7 mouse cellular contexts compared by ENCODE assay signal in the genomic region with DNA sequence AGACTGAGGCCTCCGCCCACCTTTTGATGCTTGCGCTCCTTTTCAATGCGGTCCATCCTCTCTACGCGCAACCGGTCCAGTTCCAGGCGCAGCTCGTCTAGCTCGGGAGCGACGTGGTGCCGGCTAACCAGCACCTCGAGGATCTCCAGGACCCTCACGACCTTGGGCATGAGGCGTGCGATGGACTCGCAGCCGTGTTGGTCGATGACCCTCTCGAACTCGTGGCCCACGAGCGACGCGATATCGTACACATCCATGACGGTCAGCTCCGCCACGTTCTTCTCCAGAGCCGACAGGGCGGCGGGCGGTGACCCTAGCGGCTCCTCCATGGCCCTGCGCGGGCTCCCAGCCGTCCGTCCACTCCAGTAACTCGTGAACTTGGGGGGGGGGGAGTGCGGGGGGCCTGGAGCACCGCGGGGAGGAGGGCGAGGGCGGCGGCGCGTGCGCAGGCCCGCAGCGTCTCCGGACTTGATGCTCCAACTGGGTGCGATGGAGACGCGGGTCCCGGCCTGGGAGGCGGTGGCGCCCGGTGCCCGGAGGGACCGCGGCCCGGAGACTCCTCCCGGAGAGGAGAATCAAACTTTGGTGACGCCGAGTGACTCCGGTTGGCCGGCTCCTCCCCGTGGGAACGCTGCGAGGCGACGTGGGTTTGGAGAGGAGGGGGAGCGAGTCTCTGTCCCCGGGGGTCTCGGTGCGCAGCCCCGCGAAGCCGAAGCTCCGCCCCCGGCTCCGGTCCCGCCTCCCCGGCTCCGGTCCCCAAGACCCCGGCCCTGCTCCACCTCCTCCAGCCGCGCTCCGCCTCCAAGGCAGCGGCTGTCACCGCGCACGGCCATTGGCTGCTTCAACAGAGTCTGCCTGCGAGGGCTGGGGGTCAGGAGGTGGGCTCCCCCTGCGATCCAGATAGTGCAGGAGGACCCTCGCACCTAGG. TPM values are rescaled to one million over a fixed set of nuclear protein-coding genes. Genes with fewer than 3 reads are reported as not detected.
DNase-seq lines count a peak whose midpoint lies in the region; ATAC-seq lines count a peak whose summit lies in the region.

A gene (minus strand): TSS at position 737 of the 928 bp plus-strand sequence.

- H3K36me3 ChIP-seq in intestine, embryonic 16.5 days (ENCODE audit: control insufficient read depth, insufficient read depth, low read length): no peaks in the 10 kb centered on the region
- H3K36me3 ChIP-seq in limb, embryonic 10.5 days: peaks cover 16% of the 10 kb centered on the region
- no peaks in the 10 kb centered on the region for H3K36me3 ChIP-seq in midbrain, embryonic 11.5 days (ENCODE audit: control insufficient read depth, insufficient read depth, low read length)

- no peaks in the 10 kb centered on the region for H3K27me3 ChIP-seq in intestine, embryonic 16.5 days (replicated peaks; ENCODE audit: control insufficient read depth, insufficient read depth, low read length)
- no peaks in the 10 kb centered on the region for H3K27me3 ChIP-seq in limb, embryonic 10.5 days (ENCODE audit: low read depth, poor library complexity, severe bottlenecking)
- no peaks in the 10 kb centered on the region for H3K27me3 ChIP-seq in midbrain, embryonic 11.5 days (ENCODE audit: control insufficient read depth, insufficient read depth, low read length)

- ATAC-seq in intestine, embryonic 16.5 days: peak; percentile 84
- peak; percentile 95 for ATAC-seq in midbrain, embryonic 11.5 days (ENCODE audit: low FRiP score)

- peak within 1 kb of the TSS; percentile 85 for H3K4me2 ChIP-seq in intestine, embryonic 16.5 days (ENCODE audit: low read depth, low read length)
- peak within 1 kb of the TSS; percentile 61 for H3K4me2 ChIP-seq in midbrain, embryonic 11.5 days

- H3K4me1 ChIP-seq in intestine, embryonic 16.5 days (ENCODE audit: control insufficient read depth, insufficient read depth, low read length): peaks cover 15% of the 10 kb centered on the region
- peaks cover 42% of the 10 kb centered on the region for H3K4me1 ChIP-seq in limb, embryonic 10.5 days
- peaks cover 26% of the 10 kb centered on the region for H3K4me1 ChIP-seq in midbrain, embryonic 11.5 days (ENCODE audit: control insufficient read depth, insufficient read depth, low read length)

- H3K4me3 ChIP-seq in intestine, embryonic 16.5 days (ENCODE audit: low read length): peak within 1 kb of the TSS; percentile 79
- peak within 1 kb of the TSS; percentile 76 for H3K4me3 ChIP-seq in limb, embryonic 10.5 days
- peak within 1 kb of the TSS; percentile 71 for H3K4me3 ChIP-seq in midbrain, embryonic 11.5 days (ENCODE audit: low read depth, low read length)

- peak within 1 kb of the TSS; percentile 83 for H3K27ac ChIP-seq in intestine, embryonic 16.5 days (ENCODE audit: low read length)
- peak within 1 kb of the TSS; percentile 92 for H3K27ac ChIP-seq in limb, embryonic 10.5 days
- peak within 1 kb of the TSS; percentile 57 for H3K27ac ChIP-seq in midbrain, embryonic 11.5 days (ENCODE audit: low read depth, low read length)

- H3K9ac ChIP-seq in intestine, embryonic 16.5 days (ENCODE audit: low read depth, low read length): peak within 1 kb of the TSS; percentile 82
- peak within 1 kb of the TSS; percentile 74 for H3K9ac ChIP-seq in midbrain, embryonic 11.5 days (ENCODE audit: low read length)

- under 1% methylated on average over 71 of the region's 96 CpGs for WGBS in intestine, embryonic 16.5 days
- under 1% methylated on average over 96 of the region's 96 CpGs for WGBS in limb, embryonic 10.5 days
- WGBS in midbrain, embryonic 11.5 days: under 1% methylated on average over 82 of the region's 96 CpGs

- peak; percentile 91 for DNase-seq in adrenal gland, adult 2 months
- peak; percentile 93 for DNase-seq in embryo, embryonic 10.5 days (ENCODE audit: low spot score)
- no peak for DNase-seq in gonadal fat pad, adult 2 months (ENCODE audit: low read depth)
- peak; percentile 93 for DNase-seq in limb, embryonic 10.5 days (ENCODE audit: low spot score)
- DNase-seq in midbrain, embryonic 11.5 days (ENCODE audit: low spot score, missing footprints): peak; percentile 99
- DNase-seq in spleen, postnatal 10 days (ENCODE audit: low spot score in 2 of 2): peak; percentile 47 to 66

- H3K9me3 ChIP-seq in intestine, embryonic 16.5 days (ENCODE audit: control insufficient read depth, low read length): no peaks in the 10 kb centered on the region
- no peaks in the 10 kb centered on the region for H3K9me3 ChIP-seq in limb, embryonic 10.5 days (replicated peaks)
- no peaks in the 10 kb centered on the region for H3K9me3 ChIP-seq in midbrain, embryonic 11.5 days (ENCODE audit: control insufficient read depth, low read length)

RNA-seq across cellular contexts. Expression of the gene that starts here (rescaled TPM):
- total RNA-seq in adrenal gland, adult 2 months (2021): 10 to 100 TPM; 14.0 to 25.8 TPM
- 10.2 and 12.3 TPM in 2 replicates for polyA plus RNA-seq in adrenal gland, adult 2 months (2012; rRNA removed)
- 19.3 and 28.8 TPM in 2 replicates for polyA plus RNA-seq in gonadal fat pad, adult 2 months (2012; rRNA removed)
- polyA plus RNA-seq in intestine, embryonic 16.5 days (2015; fragmentation: Nextera tagmentation; extraction: Ambion mirVana): 8.6 and 8.8 TPM in 2 replicates
- 25.2 and 26.1 TPM in 2 replicates for polyA plus RNA-seq in limb, embryonic 10.5 days (2016; fragmentation: Nextera tagmentation; extraction: Ambion mirVana)
- polyA plus RNA-seq in midbrain, embryonic 11.5 days (2014; fragmentation: Nextera tagmentation; extraction: Ambion mirVana): 17.7 and 21.7 TPM in 2 replicates
